Mouse (Mus musculus): Measurements from ENCODE around the gene Myo15b.

- TF ChIP-seq FOSL1 (IDR thresholded peaks at IDR 0.05; ENCODE audit: insufficient read depth, low read length, poor library complexity, severe bottlenecking) (no peak), CTCF (IDR thresholded peaks at IDR 0.05; ENCODE audit: control insufficient read depth, insufficient read depth, insufficient read length) (no peak), CEBPB (IDR thresholded peaks at IDR 0.05; ENCODE audit: low read depth) (no peak), MAX (IDR thresholded peaks at IDR 0.05) (no peak), USF1 (IDR thresholded peaks at IDR 0.05; ENCODE audit: low read depth) (no peak), MYOD1 (IDR thresholded peaks at IDR 0.05; ENCODE audit: control insufficient read depth, insufficient read length, low read depth) (no peak)
Observed at GRCm38 (mm10) chr11:115886446-115886845, 28.2 kb downstream of the Myo15b start.

All from C2C12 (cell line).